Mouse (Mus musculus) kidney, adult 2 months (tissue): Measurements from ENCODE around the gene Gm45261.

ENCODE experiments used
- CTCF ChIP-seq: fragments of 200-500 bp; conservative IDR thresholded peaks from 2 replicates; pipeline ENCODE4 v1.5.1; 2011; ENCODE audit warnings: low read depth, mild to moderate bottlenecking, control low read depth, low read length, moderate library complexity, mixed read lengths; ENCODE audit not compliant: insufficient read depth, insufficient read length
- POLR2A ChIP-seq: fragments of 200-500 bp; IDR thresholded peaks from one replicate; pipeline ENCODE4 v1.6.1; 2011; ENCODE audit warnings: low read depth, low read length, control low read depth

- TF ChIP-seq POLR2A (no peak), CTCF (no peak)
Observed at GRCm38 (mm10) chr1:80447554-80447953, 13.7 kb downstream of the Gm45261 start.
